Mouse (Mus musculus): ENCODE data around the gene Ip6k1. TPM values are rescaled to one million over a fixed set of nuclear protein-coding genes. Genes with fewer than 3 reads are reported as not detected.
A peak's percentile ranks its signal among the peaks of the same experiment; 100 is the strongest.

Ip6k1 gene
- 97.2 and 107 TPM in 2 replicates for polyA plus RNA-seq (2015; fragmentation: Nextera tagmentation; extraction: Ambion mirVana)

GRCm38 (mm10) chr9:108001922-108002770, at the start of gene Ip6k1:
Ip6k1 (plus strand) TSS chr9:108002501.
- Histone ChIP-seq H3K4me2 (replicated peaks) (peak within 1 kb of the TSS; percentile 88), H3K27ac (peak within 1 kb of the TSS; percentile 97), H3K9ac (replicated peaks) (peak within 1 kb of the TSS; percentile 98), H3K27me3 (no peaks in the 10 kb centered on the region), H3K9me3 (no peaks in the 10 kb centered on the region), H3K4me3 (replicated peaks) (peak within 1 kb of the TSS; percentile 94), H3K36me3 (no peaks in the 10 kb centered on the region), H3K4me1 (replicated peaks) (peaks cover 40% of the 10 kb centered on the region)
- peak; percentile 98 for ATAC-seq
- WGBS, result under 1% methylated on average over 51 of the region's 51 CpGs

DNA sequence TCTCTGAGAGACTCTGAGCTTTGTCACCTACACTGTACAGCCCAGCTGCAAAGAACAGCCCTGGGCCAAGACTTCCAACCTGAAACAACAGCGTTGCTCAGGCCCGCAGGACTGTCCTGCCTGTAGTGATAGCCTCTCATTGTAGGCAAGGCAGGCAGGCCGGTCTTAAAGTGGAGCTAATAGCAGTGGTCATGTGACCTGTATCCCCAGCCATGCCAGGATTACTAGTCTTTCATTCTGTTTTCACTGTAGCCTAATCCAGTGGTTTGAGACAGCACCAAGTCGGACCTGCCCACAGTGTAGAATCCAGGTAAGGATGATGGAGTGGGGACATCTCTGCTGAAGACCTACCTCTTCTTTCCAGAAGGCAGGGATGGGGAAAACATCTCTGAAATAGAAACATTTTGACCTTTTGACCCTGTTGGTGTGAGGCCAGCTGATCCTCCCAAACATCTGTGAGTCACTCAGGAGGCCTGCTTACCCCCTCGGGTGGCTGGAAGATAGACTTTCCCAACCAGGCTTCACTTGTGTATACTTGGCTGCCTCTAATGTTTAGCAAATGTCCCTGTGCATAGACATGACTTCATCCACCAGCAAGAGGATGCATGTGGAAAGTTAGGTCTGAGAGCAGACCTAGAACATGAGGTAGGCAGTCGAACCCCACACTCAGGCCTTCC, 46.5 kb upstream of the Ip6k1 start:
- Histone ChIP-seq H3K4me1 (replicated peaks) (peaks cover 22% of the 10 kb centered on the region), H3K9ac (replicated peaks) (no peak overlapping the region), H3K36me3 (peaks cover 8% of the 10 kb centered on the region; the same call in 1 of the 2 replicates), H3K4me3 (replicated peaks) (no peak overlapping the region), H3K27me3 (no peaks in the 10 kb centered on the region), H3K27ac (no peak overlapping the region), H3K4me2 (replicated peaks) (no peak overlapping the region), H3K9me3 (no peaks in the 10 kb centered on the region)
- ATAC-seq, result no peak
- WGBS, result 83% methylated on average over 6 of the region's 6 CpGs

DNA sequence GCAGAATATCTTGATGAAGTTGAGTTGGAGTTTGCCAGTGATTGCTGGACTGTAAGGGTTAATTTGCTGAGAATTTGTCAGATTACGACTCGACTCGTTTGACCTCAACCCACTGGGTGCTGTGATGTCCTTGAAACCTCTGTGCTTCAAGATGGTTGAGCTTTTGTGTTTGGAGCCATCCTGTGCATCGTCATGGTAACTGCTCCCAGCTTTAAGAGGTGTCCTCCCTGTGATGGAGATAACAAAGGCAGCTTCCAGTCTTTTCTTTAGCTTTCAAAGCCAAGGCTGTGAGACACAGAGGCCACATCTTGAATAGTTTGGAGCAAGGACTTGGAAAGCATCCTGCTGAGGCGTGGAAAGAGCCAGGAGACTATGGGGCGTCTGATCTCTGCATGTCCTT, 45.2 kb upstream of the Ip6k1 start:
- Histone ChIP-seq H3K4me3 (replicated peaks) (no peak overlapping the region), H3K4me2 (replicated peaks) (no peak overlapping the region), H3K27ac (no peak overlapping the region), H3K9me3 (no peaks in the 10 kb centered on the region), H3K36me3 (peaks cover 9% of the 10 kb centered on the region; the same call in 1 of the 2 replicates), H3K9ac (replicated peaks) (no peak overlapping the region), H3K4me1 (replicated peaks) (peaks cover 24% of the 10 kb centered on the region), H3K27me3 (no peaks in the 10 kb centered on the region)
- no peak for ATAC-seq
- 21% methylated on average over 6 of the region's 6 CpGs for WGBS

DNA sequence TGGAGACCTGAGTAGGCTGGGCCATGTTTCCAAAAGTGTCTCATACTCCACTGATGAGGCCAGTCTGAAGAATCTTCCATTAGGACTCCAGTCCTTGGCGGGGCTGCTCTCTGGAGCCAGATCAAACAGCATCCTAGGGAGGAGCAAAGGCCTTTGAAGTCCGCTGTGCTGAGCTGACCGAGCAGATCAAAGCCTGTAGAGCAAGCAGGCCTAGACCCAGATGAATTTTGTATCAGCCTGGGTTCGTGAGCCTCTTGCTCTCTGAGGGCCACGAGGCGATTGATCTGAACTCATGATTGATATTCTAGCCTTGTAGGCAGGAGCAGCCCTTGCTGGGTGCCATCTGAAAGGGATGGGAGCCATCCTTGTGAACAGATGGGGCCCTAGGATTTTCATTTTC, 42.4 kb upstream of the Ip6k1 start:
- Histone ChIP-seq H3K9me3 (no peaks in the 10 kb centered on the region), H3K4me1 (replicated peaks) (peaks cover 26% of the 10 kb centered on the region), H3K36me3 (peaks cover 11% of the 10 kb centered on the region; the same call in 1 of the 2 replicates), H3K27me3 (no peaks in the 10 kb centered on the region), H3K4me2 (replicated peaks) (no peak overlapping the region), H3K27ac (peak overlapping the region; percentile 83; the same call in 1 of the 2 replicates), H3K4me3 (replicated peaks) (no peak overlapping the region), H3K9ac (replicated peaks) (no peak overlapping the region; the same call in 1 of the 2 replicates)
- 0 out of 2 replicates have a peak, but pooled peaks have one; percentile 24 for ATAC-seq
- 56% methylated on average over 6 of the region's 6 CpGs for WGBS

DNA sequence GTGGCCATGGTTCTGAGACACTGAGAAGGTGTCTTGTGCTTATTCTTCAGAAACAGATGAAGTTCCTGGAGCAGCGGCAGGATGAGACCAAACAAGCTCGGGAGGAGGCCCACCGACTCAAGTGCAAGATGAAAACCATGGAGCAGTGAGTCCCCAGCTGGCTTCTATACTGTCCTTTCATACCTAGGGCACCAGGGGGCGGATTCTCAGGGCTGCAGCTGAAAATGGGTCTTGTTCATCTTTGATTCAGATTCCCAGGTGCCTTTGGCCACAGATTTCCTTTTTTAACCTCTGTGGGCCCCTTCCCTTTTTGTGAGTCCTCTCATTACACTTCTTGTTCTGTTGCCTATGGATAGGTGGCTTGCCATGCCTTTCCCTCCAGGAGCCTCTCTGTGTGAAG, 41.4 kb upstream of the Ip6k1 start:
- peak overlapping the region; percentile 36 for H3K4me2 ChIP-seq (replicated peaks)
- no peak for ATAC-seq
- peaks cover 11% of the 10 kb centered on the region; the same call in 1 of the 2 replicates for H3K36me3 ChIP-seq
- no peaks in the 10 kb centered on the region for H3K27me3 ChIP-seq
- peak overlapping the region; percentile 83 for H3K27ac ChIP-seq
- no peaks in the 10 kb centered on the region for H3K9me3 ChIP-seq
- no peak overlapping the region for H3K4me3 ChIP-seq (replicated peaks)
- WGBS, result 70% methylated on average over 4 of the region's 4 CpGs
- peak overlapping the region; percentile 24; the same call in 1 of the 2 replicates for H3K9ac ChIP-seq (replicated peaks)
- peaks cover 26% of the 10 kb centered on the region for H3K4me1 ChIP-seq (replicated peaks)

- WGBS, result 65% methylated on average over 10 of the region's 10 CpGs
- Histone ChIP-seq H3K27ac (peak overlapping the region; percentile 83), H3K36me3 (peaks cover 11% of the 10 kb centered on the region; the same call in 1 of the 2 replicates), H3K27me3 (no peaks in the 10 kb centered on the region), H3K4me1 (replicated peaks) (peaks cover 26% of the 10 kb centered on the region), H3K9me3 (no peaks in the 10 kb centered on the region), H3K4me3 (replicated peaks) (no peak overlapping the region), H3K4me2 (replicated peaks) (peak overlapping the region; percentile 36), H3K9ac (replicated peaks) (peak overlapping the region; percentile 24; the same call in 1 of the 2 replicates)
- ATAC-seq, result peak; percentile 59
Observed at GRCm38 (mm10) chr9:107961351-107961762, 40.9 kb upstream of the Ip6k1 start.

DNA sequence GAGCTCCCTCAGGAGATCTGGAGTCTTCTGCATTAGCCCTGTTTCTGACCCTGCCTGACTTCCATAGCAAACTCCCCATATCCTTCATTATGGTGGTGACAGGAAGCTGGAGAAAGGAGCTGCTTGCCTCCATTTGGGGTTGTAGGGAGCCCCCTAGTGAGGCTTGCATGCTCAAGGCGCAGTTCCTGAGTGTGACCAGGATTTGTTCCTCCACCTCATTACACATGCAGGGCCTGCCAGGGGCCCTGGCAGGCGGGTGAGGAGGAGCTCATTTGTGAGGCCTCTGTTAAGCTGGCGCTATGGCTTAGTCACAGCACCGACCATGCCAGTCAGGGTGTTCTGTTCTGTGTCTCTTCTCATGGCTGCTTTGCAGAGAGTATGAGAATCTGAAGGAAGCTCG, 40.4 kb upstream of the Ip6k1 start:
- H3K27me3 ChIP-seq, result no peaks in the 10 kb centered on the region
- H3K4me2 ChIP-seq (replicated peaks), result peak overlapping the region; percentile 36
- 40% methylated on average over 5 of the region's 5 CpGs for WGBS
- no peak overlapping the region for H3K4me3 ChIP-seq (replicated peaks)
- H3K9ac ChIP-seq (replicated peaks), result peak overlapping the region; percentile 24; the same call in 1 of the 2 replicates
- H3K9me3 ChIP-seq, result no peaks in the 10 kb centered on the region
- peaks cover 26% of the 10 kb centered on the region for H3K4me1 ChIP-seq (replicated peaks)
- H3K27ac ChIP-seq, result peak overlapping the region; percentile 83
- ATAC-seq, result 0 out of 2 replicates have a peak, but pooled peaks have one; percentile 21
- H3K36me3 ChIP-seq, result peaks cover 11% of the 10 kb centered on the region; the same call in 1 of the 2 replicates

DNA sequence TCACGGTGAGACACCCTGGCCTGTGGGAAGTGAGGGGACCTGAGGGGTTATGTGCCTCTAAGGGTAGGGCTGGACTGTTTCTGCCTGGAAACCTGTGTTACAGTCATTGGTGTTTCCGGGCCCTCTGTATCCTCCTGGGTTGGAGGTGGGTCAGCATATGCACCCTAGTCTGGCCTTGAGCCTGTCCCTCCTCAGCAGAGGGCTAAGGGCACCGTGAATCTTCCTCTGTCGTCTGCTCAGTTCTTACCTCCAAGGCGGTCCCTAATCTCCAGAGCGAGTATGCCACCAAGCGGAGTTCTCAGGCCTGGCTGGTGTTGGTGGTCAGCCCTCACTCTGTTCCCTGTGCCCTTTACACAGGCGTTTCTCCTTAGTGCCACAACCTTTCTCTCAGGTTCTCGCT, 39.4 kb upstream of the Ip6k1 start:
- 92% methylated on average over 9 of the region's 9 CpGs for WGBS
- Histone ChIP-seq H3K9me3 (no peaks in the 10 kb centered on the region), H3K4me1 (replicated peaks) (peaks cover 23% of the 10 kb centered on the region), H3K36me3 (peaks cover 11% of the 10 kb centered on the region; the same call in 1 of the 2 replicates), H3K9ac (replicated peaks) (no peak overlapping the region), H3K27ac (no peak overlapping the region), H3K27me3 (no peaks in the 10 kb centered on the region), H3K4me2 (replicated peaks) (no peak overlapping the region), H3K4me3 (replicated peaks) (no peak overlapping the region)
- no peak for ATAC-seq

DNA sequence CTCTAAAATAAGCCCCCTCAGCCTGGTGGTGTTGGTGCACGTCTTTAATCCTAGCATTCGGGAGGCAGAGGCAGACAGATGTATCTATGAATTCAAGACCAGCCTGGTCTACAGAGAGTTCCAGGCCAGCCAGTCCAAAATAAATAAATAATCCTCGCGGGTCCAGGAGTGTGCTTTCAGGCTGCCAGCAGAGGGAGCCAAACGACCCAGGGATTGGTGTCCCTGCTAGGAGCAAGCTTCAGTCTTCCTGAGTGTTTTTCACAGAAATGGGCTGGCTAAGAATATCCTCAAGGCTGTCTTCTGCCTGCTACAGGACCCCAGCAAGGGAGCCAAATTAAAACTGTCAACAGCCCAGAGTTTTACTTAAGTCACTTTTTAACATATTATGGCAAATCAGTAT, 38.6 kb upstream of the Ip6k1 start:
- Histone ChIP-seq H3K4me3 (replicated peaks) (no peak overlapping the region), H3K9me3 (no peaks in the 10 kb centered on the region), H3K4me1 (replicated peaks) (peaks cover 23% of the 10 kb centered on the region), H3K9ac (replicated peaks) (no peak overlapping the region), H3K4me2 (replicated peaks) (no peak overlapping the region), H3K27me3 (no peaks in the 10 kb centered on the region), H3K27ac (no peak overlapping the region), H3K36me3 (peaks cover 14% of the 10 kb centered on the region)
- 28% methylated on average over 5 of the region's 5 CpGs for WGBS
- peak; percentile 49; the same call in 1 of the 2 replicates for ATAC-seq

GRCm38 (mm10) chr9:107964681-107965080, 37.6 kb upstream of the Ip6k1 start:
- WGBS, result 93% methylated on average over 9 of the region's 9 CpGs
- peaks cover 17% of the 10 kb centered on the region for H3K36me3 ChIP-seq

DNA sequence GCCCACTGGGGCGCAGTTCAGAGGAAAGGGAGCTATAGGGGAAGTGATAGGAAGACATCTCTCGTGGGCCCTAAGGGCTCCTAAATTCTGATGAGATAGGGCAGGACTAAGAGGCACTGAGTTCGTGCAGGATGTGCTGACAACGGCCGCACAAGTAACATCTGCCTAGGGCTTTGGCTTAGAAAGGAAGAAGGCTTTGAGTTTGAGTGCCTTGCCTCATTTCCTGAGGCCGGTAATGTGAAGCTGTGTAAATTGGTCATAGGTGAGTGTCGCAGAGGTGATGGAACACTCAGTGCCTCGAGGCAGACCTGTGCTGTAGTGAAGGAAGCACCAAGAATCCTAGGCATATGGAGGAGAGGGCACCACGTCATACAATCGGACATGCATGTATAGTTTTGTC, 35.6 kb upstream of the Ip6k1 start:
- Histone ChIP-seq H3K9ac (replicated peaks) (no peak overlapping the region), H3K9me3 (no peaks in the 10 kb centered on the region), H3K36me3 (peaks cover 25% of the 10 kb centered on the region), H3K4me2 (replicated peaks) (no peak overlapping the region), H3K27me3 (no peaks in the 10 kb centered on the region), H3K27ac (no peak overlapping the region), H3K4me3 (replicated peaks) (no peak overlapping the region), H3K4me1 (replicated peaks) (peaks cover 7% of the 10 kb centered on the region)
- WGBS, result 93% methylated on average over 10 of the region's 10 CpGs
- ATAC-seq, result no peak

More at GRCm38 (mm10) chr9:107964681-107965080, 37.6 kb upstream of the Ip6k1 start:
- Histone ChIP-seq H3K27me3 (no peaks in the 10 kb centered on the region), H3K27ac (no peak overlapping the region), H3K4me2 (replicated peaks) (no peak overlapping the region), H3K4me3 (replicated peaks) (no peak overlapping the region), H3K9ac (replicated peaks) (no peak overlapping the region), H3K9me3 (no peaks in the 10 kb centered on the region), H3K4me1 (replicated peaks) (peaks cover 23% of the 10 kb centered on the region)
- ATAC-seq, result no peak

GRCm38 (mm10) chr9:107967437-107967836, 34.9 kb upstream of the Ip6k1 start:
- H3K4me1 ChIP-seq (replicated peaks), result no peaks in the 10 kb centered on the region
- H3K4me2 ChIP-seq (replicated peaks), result no peak overlapping the region
- H3K27me3 ChIP-seq, result no peaks in the 10 kb centered on the region
- H3K9me3 ChIP-seq, result no peaks in the 10 kb centered on the region
- H3K9ac ChIP-seq (replicated peaks), result no peak overlapping the region
- H3K36me3 ChIP-seq, result peaks cover 22% of the 10 kb centered on the region
- WGBS, result 87% methylated on average over 6 of the region's 6 CpGs
- no peak for ATAC-seq
- no peak overlapping the region for H3K4me3 ChIP-seq (replicated peaks)
- H3K27ac ChIP-seq, result no peak overlapping the region
